ENCODE assay signal across 25 mouse cellular contexts in genomic region chr10:72298824-72299551, GRCm38 (mm10).
DNase-seq lines count a peak whose midpoint lies in the region; ATAC-seq lines count a peak whose summit lies in the region.
"Had no signal": no experiment of that assay in that cellular context is flagged by ENCODE, and none has a peak within 500 bp of the region (broad histone marks: within the 10 kb centered on the region; RNA-seq: fewer than 3 reads in every experiment).

No protein-coding gene starts in this region.

- H3K36me3 ChIP-seq in embryonic facial prominence, embryonic 11.5 days (replicated peaks; ENCODE audit: control insufficient read depth, insufficient read depth, low read depth, low read length), result no peaks in the 10 kb centered on the region
- H3K36me3 ChIP-seq in embryonic facial prominence, embryonic 10.5 days (replicated peaks), result no peaks in the 10 kb centered on the region
- H3K36me3 ChIP-seq in midbrain, embryonic 12.5 days, result no peaks in the 10 kb centered on the region
- H3K36me3 ChIP-seq in midbrain, embryonic 10.5 days, result no peaks in the 10 kb centered on the region
- no peaks in the 10 kb centered on the region for H3K36me3 ChIP-seq in hindbrain, embryonic 13.5 days
- H3K36me3 ChIP-seq in midbrain, embryonic 16.5 days (ENCODE audit: control insufficient read depth, insufficient read depth, low read length), result no peaks in the 10 kb centered on the region
- H3K36me3 ChIP-seq: heart, embryonic 13.5 days; kidney, embryonic 15.5 days; limb, embryonic 10.5 days; liver, embryonic 15.5 days; lung, embryonic 15.5 days had no signal

- no peak overlapping the region for H3K27ac ChIP-seq in embryonic facial prominence, embryonic 11.5 days (replicated peaks; ENCODE audit: low read depth, low read length)
- no peak overlapping the region for H3K27ac ChIP-seq in embryonic facial prominence, embryonic 10.5 days (replicated peaks)
- H3K27ac ChIP-seq in midbrain, embryonic 12.5 days (replicated peaks), result no peak overlapping the region
- H3K27ac ChIP-seq in midbrain, embryonic 10.5 days (replicated peaks), result no peak overlapping the region
- H3K27ac ChIP-seq in hindbrain, embryonic 13.5 days, result no peak overlapping the region
- H3K27ac ChIP-seq in midbrain, embryonic 16.5 days (ENCODE audit: low read length), result no peak overlapping the region
- H3K27ac ChIP-seq: heart, adult 2 months; heart, embryonic 13.5 days; kidney, embryonic 15.5 days; left cerebral cortex, adult 2 months; limb, embryonic 10.5 days; liver, embryonic 15.5 days; lung, embryonic 15.5 days had no signal

- no peak for DNase-seq in embryonic facial prominence, embryonic 11.5 days (ENCODE audit: low spot score)
- DNase-seq in embryonic facial prominence, embryonic 10.5 days (ENCODE audit: low spot score), result no peak
- no peak for DNase-seq in midbrain, embryonic 10.5 days (ENCODE audit: low spot score)
- no peak for DNase-seq in lung, postnatal 36 days
- no peak for DNase-seq in layer of hippocampus, adult 18-20 months (ENCODE audit: low spot score in 2 of 2)
- DNase-seq: adrenal gland, postnatal 14 days; cerebellum, adult 9-10 months; gastrocnemius, postnatal 36 days; heart, adult 2 months; heart, postnatal 14 days; kidney, adult 11 months; kidney, postnatal 4 days; liver; lung, postnatal 4 days; thymus, postnatal 25 days had no signal

- H3K4me2 ChIP-seq in embryonic facial prominence, embryonic 11.5 days (ENCODE audit: low read depth, low read length), result no peak overlapping the region
- no peak overlapping the region for H3K4me2 ChIP-seq in midbrain, embryonic 12.5 days (replicated peaks)
- no peak overlapping the region for H3K4me2 ChIP-seq in hindbrain, embryonic 13.5 days
- H3K4me2 ChIP-seq in midbrain, embryonic 16.5 days (ENCODE audit: low read length), result no peak overlapping the region
- H3K4me2 ChIP-seq: heart, embryonic 13.5 days; kidney, embryonic 15.5 days; liver, embryonic 15.5 days; lung, embryonic 15.5 days had no signal

- 0 out of 2 replicates have a peak, but pooled peaks have one; percentile 34 for ATAC-seq in embryonic facial prominence, embryonic 11.5 days (replicated peaks; ENCODE audit: insufficient number of reproducible peaks, low FRiP score, low TSS enrichment, low read depth)
- ATAC-seq in midbrain, embryonic 12.5 days (ENCODE audit: low FRiP score, low read depth), result peak; percentile 44; the same call in 1 of the 2 replicates
- ATAC-seq in hindbrain, embryonic 13.5 days (ENCODE audit: low FRiP score), result peak; percentile 74
- ATAC-seq in midbrain, embryonic 16.5 days, result peak; percentile 56; the same call in 1 of the 2 replicates
- ATAC-seq: activated CD4-positive, CD25-positive, alpha-beta regulatory T cell, adult 4 months had no signal

- no peaks in the 10 kb centered on the region for H3K27me3 ChIP-seq in embryonic facial prominence, embryonic 11.5 days (ENCODE audit: control insufficient read depth, insufficient read depth, low read length)
- H3K27me3 ChIP-seq in embryonic facial prominence, embryonic 10.5 days (replicated peaks; ENCODE audit: low read depth, poor library complexity, severe bottlenecking), result no peaks in the 10 kb centered on the region
- H3K27me3 ChIP-seq in midbrain, embryonic 12.5 days, result no peaks in the 10 kb centered on the region
- no peaks in the 10 kb centered on the region for H3K27me3 ChIP-seq in midbrain, embryonic 10.5 days (ENCODE audit: low read depth, poor library complexity, severe bottlenecking)
- H3K27me3 ChIP-seq in hindbrain, embryonic 13.5 days, result no peaks in the 10 kb centered on the region
- no peaks in the 10 kb centered on the region for H3K27me3 ChIP-seq in midbrain, embryonic 16.5 days (ENCODE audit: control insufficient read depth, insufficient read depth, low read depth, low read length)
- H3K27me3 ChIP-seq: heart, embryonic 13.5 days; kidney, embryonic 15.5 days; liver, embryonic 15.5 days; lung, embryonic 15.5 days had no signal

- no peaks in the 10 kb centered on the region for H3K4me1 ChIP-seq in embryonic facial prominence, embryonic 11.5 days (ENCODE audit: control insufficient read depth, insufficient read depth, low read length)
- no peaks in the 10 kb centered on the region for H3K4me1 ChIP-seq in embryonic facial prominence, embryonic 10.5 days
- no peaks in the 10 kb centered on the region for H3K4me1 ChIP-seq in midbrain, embryonic 12.5 days
- no peaks in the 10 kb centered on the region for H3K4me1 ChIP-seq in midbrain, embryonic 10.5 days
- peaks cover 4% of the 10 kb centered on the region; the same call in 1 of the 2 replicates for H3K4me1 ChIP-seq in hindbrain, embryonic 13.5 days (replicated peaks)
- no peaks in the 10 kb centered on the region for H3K4me1 ChIP-seq in midbrain, embryonic 16.5 days (ENCODE audit: control insufficient read depth, insufficient read depth, low read length)
- H3K4me1 ChIP-seq: heart, embryonic 13.5 days; kidney, embryonic 15.5 days; limb, embryonic 10.5 days; liver, embryonic 15.5 days; lung, embryonic 15.5 days had no signal

- WGBS in embryonic facial prominence, embryonic 11.5 days, result 64% methylated on average over 8 of the region's 8 CpGs
- WGBS in embryonic facial prominence, embryonic 10.5 days, result 76% methylated on average over 8 of the region's 8 CpGs
- 54% methylated on average over 8 of the region's 8 CpGs for WGBS in midbrain, embryonic 12.5 days
- WGBS in midbrain, embryonic 10.5 days, result 84% methylated on average over 8 of the region's 8 CpGs
- WGBS in hindbrain, embryonic 13.5 days, result 29% methylated on average over 8 of the region's 8 CpGs
- WGBS in midbrain, embryonic 16.5 days, result 36% methylated on average over 8 of the region's 8 CpGs

- H3K9ac ChIP-seq in embryonic facial prominence, embryonic 11.5 days (replicated peaks; ENCODE audit: low read length), result no peak overlapping the region
- no peak overlapping the region for H3K9ac ChIP-seq in midbrain, embryonic 12.5 days (replicated peaks)
- no peak overlapping the region for H3K9ac ChIP-seq in hindbrain, embryonic 13.5 days
- H3K9ac ChIP-seq in midbrain, embryonic 16.5 days (ENCODE audit: low read depth, low read length), result no peak overlapping the region
- H3K9ac ChIP-seq: heart, embryonic 13.5 days; kidney, embryonic 15.5 days; liver, embryonic 15.5 days; lung, embryonic 15.5 days had no signal

- no peak overlapping the region for H3K4me3 ChIP-seq in embryonic facial prominence, embryonic 11.5 days (ENCODE audit: low read depth, low read length)
- H3K4me3 ChIP-seq in embryonic facial prominence, embryonic 10.5 days, result no peak overlapping the region
- no peak overlapping the region for H3K4me3 ChIP-seq in midbrain, embryonic 12.5 days
- H3K4me3 ChIP-seq in midbrain, embryonic 10.5 days, result no peak overlapping the region
- no peak overlapping the region for H3K4me3 ChIP-seq in hindbrain, embryonic 13.5 days
- no peak overlapping the region for H3K4me3 ChIP-seq in midbrain, embryonic 16.5 days (ENCODE audit: low read depth, low read length)
- H3K4me3 ChIP-seq: heart, adult 2 months; heart, embryonic 13.5 days; kidney, embryonic 15.5 days; left cerebral cortex, adult 2 months; limb, embryonic 10.5 days; liver, embryonic 15.5 days; lung, embryonic 15.5 days had no signal

- no peaks in the 10 kb centered on the region for H3K9me3 ChIP-seq in embryonic facial prominence, embryonic 11.5 days (replicated peaks; ENCODE audit: control insufficient read depth, low read length)
- H3K9me3 ChIP-seq in embryonic facial prominence, embryonic 10.5 days, result no peaks in the 10 kb centered on the region
- no peaks in the 10 kb centered on the region for H3K9me3 ChIP-seq in midbrain, embryonic 12.5 days
- H3K9me3 ChIP-seq in midbrain, embryonic 10.5 days (replicated peaks), result no peaks in the 10 kb centered on the region
- no peaks in the 10 kb centered on the region for H3K9me3 ChIP-seq in hindbrain, embryonic 13.5 days
- H3K9me3 ChIP-seq in midbrain, embryonic 16.5 days (replicated peaks; ENCODE audit: control insufficient read depth, low read length, poor library complexity, severe bottlenecking), result no peaks in the 10 kb centered on the region
- H3K9me3 ChIP-seq: heart, embryonic 13.5 days; kidney, embryonic 15.5 days; limb, embryonic 10.5 days; liver, embryonic 15.5 days; lung, embryonic 15.5 days had no signal
